Mouse (Mus musculus): ENCODE measurements around the gene Atg4a.

GRCm38 (mm10) chrX:140907360-140907759 is 49.3 kb upstream of the Atg4a start, which contains the start of gene Vsig1:
- no peak for TF ChIP-seq CTCF (IDR thresholded peaks at IDR 0.05; ENCODE audit: insufficient read depth, low read length)
- no peak for TF ChIP-seq POLR2A (IDR thresholded peaks at IDR 0.05; ENCODE audit: borderline replicate concordance, extremely low read depth, low read depth, low read length)
